Mouse (Mus musculus) lung, adult 2 months (tissue): Measurements from ENCODE around the gene Macrod2.

Experiments
- CTCF ChIP-seq: fragments of 200-500 bp; IDR thresholded peaks from 2 replicates; pipeline ENCODE4 v1.5.1; 2011; ENCODE audit warnings: mild to moderate bottlenecking, low read length, control low read depth; ENCODE audit not compliant: insufficient read depth
- POLR2A ChIP-seq: fragments of 200-500 bp; IDR thresholded peaks from 2 replicates; pipeline ENCODE4 v1.6.1; 2011; ENCODE audit warnings: low read depth, mild to moderate bottlenecking, control low read depth, low read length, borderline replicate concordance; ENCODE audit errors: extremely low read depth

DNA sequence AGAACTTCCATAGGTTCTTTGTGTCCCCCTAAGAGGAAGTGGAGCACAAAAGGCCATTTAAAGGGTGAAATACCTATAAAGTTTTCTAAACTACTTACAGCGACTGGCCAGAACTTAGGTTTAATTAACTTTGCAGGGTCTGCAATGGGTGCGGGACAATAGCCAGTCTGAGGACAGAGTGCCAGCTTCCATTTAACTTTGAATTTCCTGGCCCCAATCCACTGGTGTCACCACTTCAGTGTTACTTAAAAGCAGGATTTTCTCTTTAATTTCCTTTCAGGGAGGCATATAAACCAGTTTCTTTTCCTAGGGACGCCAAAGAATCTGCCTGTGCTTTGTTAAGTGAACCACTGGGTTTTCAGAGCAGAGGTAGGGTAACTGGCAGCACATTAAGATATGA, 303.5 kb downstream of the Macrod2 start:
- TF ChIP-seq POLR2A (no peak), CTCF (no peak)
